Mouse (Mus musculus) ovary, postnatal 36 days (tissue): ENCODE results near the gene Phtf2.
"Not testable (repeated sequence)": the region's sequence is repeated elsewhere in the genome, so short reads cannot be mapped to it uniquely, and the experiment has no call there.

Experiments used
- DNase-seq: peaks from one replicate; pipeline ENCODE4 v3.0.0; 2022; ENCODE audit warnings: low spot score, mixed read lengths

Phtf2 gene

GRCm38 (mm10) chr5:20864216-20864969, 17.5 kb downstream of the Phtf2 start:
- DNase-seq, result no peak

DNA sequence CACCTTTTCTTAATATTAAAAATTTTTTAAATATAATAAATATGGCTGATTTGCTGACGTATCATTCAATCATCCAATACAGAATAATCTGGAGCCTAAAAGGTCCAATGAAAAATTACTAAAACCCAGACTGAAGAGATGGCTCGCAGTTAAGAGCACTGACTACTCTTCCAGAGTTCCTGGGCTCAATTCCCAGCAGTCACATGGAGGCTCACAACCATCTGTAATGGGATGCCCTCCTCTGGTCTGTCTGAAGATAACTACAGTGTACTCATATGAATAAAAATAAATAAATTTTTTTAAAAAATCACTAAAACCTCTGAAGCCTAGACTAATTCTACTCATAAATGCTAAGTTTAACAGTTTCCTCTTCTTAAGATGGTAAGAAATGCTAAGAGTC, 20.0 kb downstream of the Phtf2 start:
- DNase-seq, result no peak

DNA sequence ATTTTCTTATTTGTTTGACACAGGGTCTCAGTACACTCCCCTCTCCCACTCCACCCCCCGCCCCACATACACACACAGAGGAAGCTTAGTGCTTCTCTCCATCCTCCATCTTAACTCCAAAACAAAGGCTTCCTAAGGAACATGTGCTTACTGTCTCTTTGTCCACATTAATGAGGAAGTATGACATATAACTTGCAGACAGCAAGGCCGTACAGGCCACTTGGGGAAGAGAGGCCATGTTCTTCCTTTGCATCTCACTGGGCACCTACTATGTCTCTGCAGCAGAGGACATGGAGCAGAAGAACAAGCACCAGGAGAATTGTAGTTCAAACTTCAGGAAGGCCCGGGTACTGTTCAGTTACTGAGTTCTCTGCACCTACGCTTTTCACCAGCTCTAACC, 21.4 kb downstream of the Phtf2 start:
- DNase-seq, result no peak

DNA sequence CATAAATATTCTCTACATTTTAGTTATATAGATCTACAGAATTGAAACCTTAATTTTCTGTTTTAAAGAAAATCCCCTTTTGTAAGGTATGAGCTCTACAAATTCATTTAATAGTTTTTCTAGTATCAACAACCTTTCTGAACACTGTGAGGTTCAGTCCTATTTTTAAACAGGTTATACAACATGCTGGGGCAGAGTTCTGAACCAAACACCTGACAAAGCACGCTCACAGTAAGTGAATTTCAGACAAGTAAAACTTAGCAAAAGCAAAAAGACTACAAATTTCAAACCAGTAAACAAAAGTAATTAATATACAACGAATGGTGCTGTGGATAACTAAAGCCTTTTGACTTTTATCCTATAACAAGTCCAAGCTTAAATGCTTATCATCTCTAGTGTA, 23.5 kb downstream of the Phtf2 start:
- no peak for DNase-seq

- no peak for DNase-seq
These were observed 26.9 kb downstream of the Phtf2 start for GRCm38 (mm10) chr5:20855066-20855465.

GRCm38 (mm10) chr5:20847010-20847409, 34.9 kb downstream of the Phtf2 start:
- no peak for DNase-seq

DNA sequence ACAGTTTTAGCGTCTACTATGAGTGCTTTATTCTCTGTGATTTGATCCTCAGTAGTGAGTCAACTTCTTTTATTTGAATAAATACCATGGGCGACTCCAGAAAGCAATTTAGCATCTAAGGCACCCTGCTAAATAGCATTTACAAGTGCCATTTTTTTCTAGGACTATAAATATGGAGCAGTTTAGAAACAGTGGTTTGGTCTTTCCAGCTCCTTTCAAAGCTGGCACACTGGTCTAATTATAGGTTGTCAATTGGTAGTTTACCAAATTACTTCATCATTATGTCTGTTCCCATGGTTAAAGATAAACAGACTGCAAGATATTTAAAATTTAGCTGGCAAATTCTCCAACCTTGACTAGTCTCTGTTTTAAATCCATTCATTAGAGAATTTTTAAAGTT, 38.1 kb downstream of the Phtf2 start:
- no peak for DNase-seq

GRCm38 (mm10) chr5:20843405-20843804, 38.5 kb downstream of the Phtf2 start:
- no peak for DNase-seq

DNA sequence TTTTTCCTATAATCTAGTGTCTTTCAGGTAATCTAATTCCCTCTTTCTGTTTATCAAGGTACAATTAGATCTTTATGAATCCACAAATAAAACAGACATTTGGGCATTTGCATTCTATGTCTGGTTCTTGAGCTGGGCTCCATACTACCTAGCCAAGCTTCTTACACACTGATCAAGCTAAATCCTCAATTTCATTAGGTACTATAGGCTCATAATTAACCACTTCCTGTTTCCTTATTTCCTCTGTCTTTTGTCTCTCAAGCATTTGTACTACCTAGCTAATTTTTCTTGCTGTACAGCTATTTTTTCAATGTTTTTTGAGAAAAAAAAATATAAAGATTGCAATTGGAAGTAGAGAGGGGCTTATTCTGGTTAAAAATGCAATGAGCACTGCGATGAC, 44.8 kb downstream of the Phtf2 start:
- no peak for DNase-seq

GRCm38 (mm10) chr5:20834399-20834798, 47.5 kb downstream of the Phtf2 start:
- DNase-seq, result no peak

GRCm38 (mm10) chr5:20831433-20831832, 50.5 kb downstream of the Phtf2 start:
- DNase-seq, result no peak

GRCm38 (mm10) chr5:20830717-20831116, 51.2 kb downstream of the Phtf2 start:
- DNase-seq, result no peak

GRCm38 (mm10) chr5:20821647-20822046, 60.3 kb downstream of the Phtf2 start:
- no peak for DNase-seq

GRCm38 (mm10) chr5:20821122-20821521, 60.8 kb downstream of the Phtf2 start:
- no peak for DNase-seq

DNA sequence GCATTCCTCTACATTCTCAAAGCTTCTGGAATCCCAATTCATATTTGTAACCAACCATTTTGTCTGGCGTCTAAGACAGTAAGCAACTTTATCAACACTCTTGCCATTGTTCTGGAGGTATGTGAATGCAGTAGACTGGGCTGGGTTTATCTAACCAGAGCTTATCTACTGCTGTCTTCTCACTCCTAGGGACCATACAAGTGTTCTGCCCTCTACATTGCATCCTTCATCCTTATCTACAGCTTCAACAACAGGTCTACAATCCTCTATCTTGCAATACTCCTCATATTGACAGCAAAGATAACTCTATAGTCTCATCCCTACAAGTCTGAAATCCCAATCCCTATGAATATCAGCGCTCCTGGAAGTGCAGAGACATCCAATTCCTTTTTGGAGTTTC, 66.8 kb downstream of the Phtf2 start:
- no peak for DNase-seq

GRCm38 (mm10) chr5:20810449-20810848, 71.5 kb downstream of the Phtf2 start:
- no peak for DNase-seq

DNA sequence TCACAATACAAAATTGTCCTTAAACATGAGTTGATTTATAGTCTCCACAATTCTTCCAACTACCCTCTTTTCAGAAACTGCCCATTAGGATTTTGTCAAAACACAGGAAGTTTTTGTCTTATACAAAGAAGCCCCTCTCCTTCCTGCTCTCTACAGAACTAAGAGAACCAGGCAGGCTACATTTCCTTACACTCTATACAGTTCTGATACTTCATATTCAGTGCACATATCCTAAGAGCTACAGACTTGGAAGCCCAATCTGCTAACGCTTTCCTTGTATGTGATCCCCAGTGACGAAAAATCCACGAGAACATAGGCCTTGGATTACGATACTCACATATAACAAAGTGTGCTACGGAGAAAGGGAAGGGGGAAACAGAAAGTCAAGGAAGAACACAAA, 86.0 kb downstream of the Phtf2 start:
- no peak for DNase-seq

- no peak for DNase-seq
These were observed 90.0 kb downstream of the Phtf2 start for GRCm38 (mm10) chr5:20791793-20792554.

- DNase-seq, result not testable (repeated sequence)
These were observed 95.5 kb downstream of the Phtf2 start for GRCm38 (mm10) chr5:20786471-20786870.

GRCm38 (mm10) chr5:20781116-20781515, 100.8 kb downstream of the Phtf2 start:
- no peak for DNase-seq

DNA sequence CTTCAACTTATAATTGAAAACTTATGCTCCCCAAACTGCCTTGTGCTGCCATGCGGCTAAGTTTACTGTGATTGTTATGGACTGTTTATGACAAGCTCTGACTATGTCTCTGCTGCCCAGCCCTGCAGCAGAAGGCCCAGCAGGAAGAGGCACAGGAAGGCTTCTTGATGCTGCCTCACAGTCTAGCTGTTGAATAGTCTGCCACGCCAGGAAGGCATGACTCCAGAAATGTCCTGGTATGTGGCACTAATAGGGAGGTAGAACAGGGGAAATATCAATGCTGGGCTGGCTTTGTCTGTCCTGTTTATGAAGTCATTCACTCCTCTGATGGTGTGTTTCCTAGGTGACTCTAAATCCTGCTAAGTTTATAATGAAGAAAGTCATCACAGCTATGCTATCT, 102.7 kb downstream of the Phtf2 start:
- DNase-seq, result no peak

DNA sequence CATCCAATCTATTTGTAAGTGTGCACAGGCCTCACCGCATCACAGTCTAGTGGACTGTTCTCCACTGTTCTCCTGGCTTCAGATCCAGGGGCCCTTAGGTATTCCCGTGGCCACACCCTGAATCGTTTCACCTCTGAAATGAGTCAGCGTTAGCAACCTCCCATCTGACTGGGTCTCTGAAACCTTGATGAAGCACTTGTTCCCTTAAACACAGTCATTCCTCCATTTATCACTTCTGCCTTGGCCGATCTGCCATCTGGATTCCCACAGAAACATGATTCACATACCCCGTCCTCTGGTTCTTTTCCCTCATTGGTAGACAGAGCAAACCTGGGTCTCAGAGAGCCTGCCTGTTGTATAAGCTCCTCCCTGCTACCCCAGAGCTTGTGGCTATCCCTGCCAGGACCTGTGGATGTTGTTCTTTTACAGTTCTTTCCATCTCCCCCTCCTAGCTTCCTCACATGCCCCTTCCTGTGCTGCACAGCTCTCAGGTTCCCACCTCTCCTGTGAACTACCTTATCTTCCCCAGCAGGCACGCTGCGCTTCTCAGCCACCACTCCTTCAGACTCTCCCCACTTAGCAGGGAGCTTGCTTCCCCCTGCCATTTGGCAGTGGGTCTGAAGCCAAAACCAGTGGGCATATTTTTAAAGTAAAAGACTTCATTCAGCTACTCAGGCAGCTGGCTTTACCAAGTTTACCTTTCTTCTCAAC, 103.5 kb downstream of the Phtf2 start:
- no peak for DNase-seq

- DNase-seq, result no peak
These were observed 108.6 kb downstream of the Phtf2 start for GRCm38 (mm10) chr5:20773341-20773740.
